ENCODE assay signal across 15 mouse cellular contexts in the genomic region with DNA sequence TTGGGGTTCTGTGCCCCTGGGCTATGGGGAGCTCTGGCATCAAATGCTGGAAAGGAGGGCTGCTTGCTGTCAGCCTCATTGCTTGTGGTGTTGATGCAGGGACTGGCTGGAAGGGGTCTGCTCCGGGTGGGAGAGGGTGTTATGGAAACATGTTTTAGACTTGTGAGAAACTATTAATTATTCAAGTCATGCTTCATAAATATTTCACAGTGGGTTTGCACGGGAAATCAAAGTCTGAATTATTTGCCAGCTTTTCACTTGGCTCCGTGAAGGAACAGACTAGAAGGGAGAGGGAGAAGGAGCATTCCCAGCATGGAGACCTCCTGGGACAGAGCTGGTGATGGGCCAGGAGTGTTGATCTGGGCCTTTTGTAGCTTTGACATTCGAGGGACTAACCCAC.
DNase-seq lines count a peak whose midpoint lies in the region; ATAC-seq and TF ChIP-seq lines count a peak whose summit lies in the region.
"Had no signal": no experiment of that assay in that cellular context is flagged by ENCODE, and none has a peak within 500 bp of the region (broad histone marks: within the 10 kb centered on the region; RNA-seq: fewer than 3 reads in every experiment).

No protein-coding gene starts in this region.

- no peak overlapping the region for H3K9ac ChIP-seq in forebrain, embryonic 15.5 days (replicated peaks)
- H3K9ac ChIP-seq in kidney, postnatal 0 days (ENCODE audit: low read depth, low read length) = no peak overlapping the region
- H3K9ac ChIP-seq: liver, embryonic 13.5 days had no signal

- intact Hi-C loops in heart, postnatal 25 days (cut with DNase I) = no loop called here

- 26% methylated on average over 4 of the region's 4 CpGs for WGBS in forebrain, embryonic 15.5 days
- WGBS in forebrain, embryonic 10.5 days = 66% methylated on average over 4 of the region's 4 CpGs
- 17% methylated on average over 4 of the region's 4 CpGs for WGBS in kidney, postnatal 0 days

- no peak overlapping the region for H3K4me2 ChIP-seq in forebrain, embryonic 15.5 days (replicated peaks)
- H3K4me2 ChIP-seq in kidney, postnatal 0 days (ENCODE audit: low read length) = no peak overlapping the region
- H3K4me2 ChIP-seq: liver, embryonic 13.5 days had no signal

- ATAC-seq in forebrain, embryonic 15.5 days (replicated peaks) = peak; percentile 80; the same call in 1 of the 2 replicates
- no peak for ATAC-seq in kidney, postnatal 0 days (replicated peaks; ENCODE audit: low FRiP score, low read depth)

- TF ChIP-seq CTCF in kidney, postnatal 0 days (IDR thresholded peaks at IDR 0.05; ENCODE audit: low read depth) = no peak

- H3K27me3 ChIP-seq in forebrain, embryonic 15.5 days = no peaks in the 10 kb centered on the region
- no peaks in the 10 kb centered on the region for H3K27me3 ChIP-seq in forebrain, embryonic 10.5 days (ENCODE audit: poor library complexity, severe bottlenecking)
- H3K27me3 ChIP-seq in kidney, postnatal 0 days (ENCODE audit: insufficient read depth, low read length) = no peaks in the 10 kb centered on the region
- H3K27me3 ChIP-seq: liver, embryonic 13.5 days had no signal

- peaks cover 18% of the 10 kb centered on the region for H3K4me1 ChIP-seq in forebrain, embryonic 15.5 days
- no peaks in the 10 kb centered on the region for H3K4me1 ChIP-seq in forebrain, embryonic 10.5 days
- 0 out of 2 replicates have a peak, but pooled peaks cover 3% of the 10 kb centered on the region for H3K4me1 ChIP-seq in kidney, postnatal 0 days (replicated peaks; ENCODE audit: insufficient read depth, low read length)
- H3K4me1 ChIP-seq: liver, embryonic 13.5 days had no signal

- peaks cover 17% of the 10 kb centered on the region; the same call in 1 of the 2 replicates for H3K36me3 ChIP-seq in forebrain, embryonic 15.5 days
- H3K36me3 ChIP-seq in forebrain, embryonic 10.5 days (replicated peaks) = no peaks in the 10 kb centered on the region
- H3K36me3 ChIP-seq in kidney, postnatal 0 days (ENCODE audit: insufficient read depth, low read length) = no peaks in the 10 kb centered on the region
- H3K36me3 ChIP-seq: liver, embryonic 13.5 days had no signal

- peak overlapping the region; percentile 46; the same call in 1 of the 2 replicates for H3K27ac ChIP-seq in forebrain, embryonic 15.5 days (replicated peaks)
- no peak overlapping the region for H3K27ac ChIP-seq in forebrain, embryonic 10.5 days
- H3K27ac ChIP-seq in kidney, postnatal 0 days = peak overlapping the region; percentile 68; the same call in 1 of the 2 replicates
- H3K27ac ChIP-seq: liver, embryonic 13.5 days had no signal

- H3K4me3 ChIP-seq in forebrain, embryonic 15.5 days = no peak overlapping the region
- H3K4me3 ChIP-seq in forebrain, embryonic 10.5 days = no peak overlapping the region
- H3K4me3 ChIP-seq in kidney, postnatal 0 days (replicated peaks; ENCODE audit: low read depth, low read length) = no peak overlapping the region
- H3K4me3 ChIP-seq: liver, embryonic 13.5 days had no signal

- H3K9me3 ChIP-seq in forebrain, embryonic 15.5 days = no peaks in the 10 kb centered on the region
- H3K9me3 ChIP-seq in forebrain, embryonic 10.5 days = no peaks in the 10 kb centered on the region
- no peaks in the 10 kb centered on the region for H3K9me3 ChIP-seq in kidney, postnatal 0 days (replicated peaks; ENCODE audit: low read length)
- H3K9me3 ChIP-seq: liver, embryonic 13.5 days had no signal

- DNase-seq in forebrain, embryonic 10.5 days (ENCODE audit: extremely low spot score, low spot score) = no peak
- no peak for DNase-seq in kidney, postnatal 0 days (ENCODE audit: low spot score)
- no peak for DNase-seq in kidney, adult 9 months
- peak; percentile 16 for DNase-seq in heart, postnatal 25 days (ENCODE audit: low spot score)
- peak; percentile 31 for DNase-seq in retina, embryonic 14.5 days (ENCODE audit: low spot score)
- DNase-seq in testis, postnatal 10 days (ENCODE audit: low spot score) = no peak
- no peak for DNase-seq in layer of hippocampus, adult 11-12 months (ENCODE audit: low spot score)
- DNase-seq: adrenal gland, postnatal 36 days; B cell, adult 2 months; cerebellum, adult 18-20 months; gastrocnemius, postnatal 36 days; liver, embryonic 13.5 days; lung, postnatal 14 days; right cerebral cortex, postnatal 14 days had no signal

Comparison
In these comparisons a context has a peak if more than half of its experiments do, and no peak if none do; other contexts are left out.
1. DNase-seq: peak in heart, postnatal 25 days (single experiment) and retina, embryonic 14.5 days (single experiment); none in forebrain, embryonic 10.5 days (single experiment), kidney, postnatal 0 days (single experiment), kidney, adult 9 months (single experiment), testis, postnatal 10 days (single experiment) and layer of hippocampus, adult 11-12 months (single experiment).